Mouse (Mus musculus) thymus, adult 2 months (tissue): ENCODE measurements around the gene Lrrc8a. TPM values are rescaled to one million over a fixed set of nuclear protein-coding genes. Genes with fewer than 3 reads are reported as not detected.

Experiments
- DNase-seq: peaks from one replicate; pipeline ENCODE4 v3.0.0; 2021
- H3K27ac ChIP-seq: fragments of 200-500 bp; 2 replicates; pipeline ENCODE4 v1.5.1; 2012; ENCODE audit warnings: low read length, control low read depth; ENCODE audit not compliant: control insufficient read depth, insufficient read depth
- H3K27me3 ChIP-seq: fragments of 200-500 bp; 2 replicates; pipeline ENCODE4 v1.6.1; 2012; ENCODE audit warnings: mild to moderate bottlenecking, low read length, moderate library complexity, mixed read lengths; ENCODE audit not compliant: control insufficient read depth, insufficient read depth
- H3K36me3 ChIP-seq: fragments of 200-500 bp; 2 replicates; pipeline ENCODE4 v1.6.1; 2012; ENCODE audit warnings: mild to moderate bottlenecking, low read length, moderate library complexity; ENCODE audit not compliant: control insufficient read depth, insufficient read depth
- H3K4me1 ChIP-seq: fragments of 200-500 bp; replicated peaks from 2 replicates; pipeline ENCODE4 v1.6.1; 2012; ENCODE audit warnings: low read length; ENCODE audit not compliant: control insufficient read depth, insufficient read depth
- H3K4me3 ChIP-seq: fragments of 200-500 bp; 2 replicates; pipeline ENCODE4 v1.5.1; 2012; ENCODE audit warnings: mild to moderate bottlenecking, low read length, control low read depth, moderate library complexity; ENCODE audit not compliant: control insufficient read depth, insufficient read depth
- CTCF ChIP-seq: fragments of 200-500 bp; IDR thresholded peaks from 2 replicates; pipeline ENCODE4 v1.5.1; 2012; ENCODE audit warnings: mild to moderate bottlenecking, control low read depth, low read length, moderate library complexity, borderline replicate concordance; ENCODE audit not compliant: control insufficient read depth, poor library complexity, insufficient read depth; ENCODE audit errors: extremely low read depth
- POLR2A ChIP-seq: fragments of 200-500 bp; IDR thresholded peaks from 2 replicates; pipeline ENCODE4 v1.6.1; 2012; ENCODE audit warnings: mild to moderate bottlenecking, low read length, control low read depth, moderate library complexity; ENCODE audit not compliant: control insufficient read depth, poor library complexity, insufficient read depth; ENCODE audit errors: extremely low read depth
- WGBS: fragments of 180-500 bp; shearing (Covaris S2); methylation state at CpG from one replicate; pipeline ENCODE4 v1.1.7; 2018; 5-methylcytosine and 5-hydroxymethylcytosine counted together
- polyA plus RNA-seq: library from polyadenylated mRNA; depleted of rRNA; stranded (reverse); fragments of >200 nt; gene quantifications from 2 replicates; pipeline ENCODE4 v1.2.3, GENCODE M21; 2012

Gene Lrrc8a
- polyA plus RNA-seq, 1 experiment, result 27.3 TPM

DNA sequence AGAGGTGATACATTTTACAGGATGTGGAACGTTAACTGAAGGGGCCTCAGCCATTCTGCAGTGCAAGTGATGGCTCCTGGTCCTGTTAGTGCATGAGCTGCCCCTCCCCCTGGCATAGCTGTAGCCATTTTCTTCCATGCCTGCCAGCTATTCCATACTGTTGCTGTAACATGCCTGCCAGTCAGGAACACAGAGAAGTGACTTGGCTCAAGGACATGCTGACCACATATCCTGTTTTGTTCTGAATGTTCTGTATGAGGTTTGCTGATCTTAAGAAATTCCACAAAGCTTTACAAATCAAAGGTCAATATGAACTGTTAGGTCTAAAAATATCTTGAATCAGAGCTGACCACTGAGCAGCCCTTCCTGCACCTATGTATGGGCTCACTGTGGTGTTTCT is 24.6 kb upstream of the Lrrc8a start:
- Histone ChIP-seq H3K27ac (no peak overlapping the region), H3K4me1 (no peaks in the 10 kb centered on the region), H3K27me3 (no peaks in the 10 kb centered on the region), H3K36me3 (no peaks in the 10 kb centered on the region), H3K4me3 (no peak overlapping the region)
- no peak for DNase-seq
- WGBS, result 81% methylated on average over 1 of the region's 1 CpGs
- TF ChIP-seq CTCF (no peak), POLR2A (no peak)

DNA sequence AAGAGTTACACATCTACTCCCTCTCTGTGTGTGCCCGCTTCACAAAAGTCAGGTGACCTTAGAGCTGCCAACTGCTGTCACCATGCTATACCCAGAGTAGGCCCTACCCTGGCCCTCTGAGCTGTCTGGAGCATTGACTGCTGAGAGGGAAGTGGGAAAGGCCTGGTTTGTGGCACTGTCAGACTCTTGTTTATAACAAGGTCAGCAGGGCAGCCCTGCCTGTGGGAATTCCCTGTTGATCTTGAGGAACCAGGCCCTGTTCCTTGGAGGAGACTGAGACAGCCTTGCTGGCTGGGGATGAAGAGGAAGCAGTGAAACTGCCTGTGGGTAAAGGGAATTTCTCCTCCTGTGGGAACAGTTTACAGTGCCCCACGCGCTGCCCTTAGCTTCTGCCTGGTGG is 22.8 kb upstream of the Lrrc8a start:
- 94% methylated on average over 3 of the region's 3 CpGs for WGBS
- Histone ChIP-seq H3K36me3 (no peaks in the 10 kb centered on the region), H3K27ac (no peak overlapping the region), H3K27me3 (no peaks in the 10 kb centered on the region), H3K4me1 (no peaks in the 10 kb centered on the region), H3K4me3 (no peak overlapping the region)
- no peak for TF ChIP-seq POLR2A
- TF ChIP-seq CTCF, result no peak
- no peak for DNase-seq

DNA sequence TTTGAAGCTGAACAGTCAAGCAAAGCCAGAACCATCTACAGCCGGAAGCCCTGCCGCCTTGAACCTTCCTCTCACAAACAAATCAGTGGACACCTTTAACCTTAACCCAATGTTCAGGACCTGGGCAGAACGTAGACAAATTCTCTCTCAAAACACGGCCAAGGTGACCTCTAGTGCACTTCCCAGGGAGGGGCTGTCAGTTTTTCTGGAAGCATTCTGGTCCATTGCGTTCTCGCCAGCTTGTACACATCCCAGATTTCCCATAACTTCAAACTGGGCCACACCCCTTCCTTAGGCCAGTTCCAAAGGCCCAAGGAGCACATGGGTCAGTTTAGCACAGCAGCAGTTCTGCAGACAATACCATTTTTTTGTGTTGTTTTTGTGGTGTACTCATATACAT is 22.0 kb upstream of the Lrrc8a start:
- DNase-seq, result no peak
- 96% methylated on average over 6 of the region's 6 CpGs for WGBS
- no peaks in the 10 kb centered on the region for H3K36me3 ChIP-seq
- H3K4me3 ChIP-seq, result no peak overlapping the region
- no peak overlapping the region for H3K27ac ChIP-seq
- no peak for TF ChIP-seq POLR2A
- no peak for TF ChIP-seq CTCF
- no peaks in the 10 kb centered on the region for H3K4me1 ChIP-seq
- H3K27me3 ChIP-seq, result no peaks in the 10 kb centered on the region

DNA sequence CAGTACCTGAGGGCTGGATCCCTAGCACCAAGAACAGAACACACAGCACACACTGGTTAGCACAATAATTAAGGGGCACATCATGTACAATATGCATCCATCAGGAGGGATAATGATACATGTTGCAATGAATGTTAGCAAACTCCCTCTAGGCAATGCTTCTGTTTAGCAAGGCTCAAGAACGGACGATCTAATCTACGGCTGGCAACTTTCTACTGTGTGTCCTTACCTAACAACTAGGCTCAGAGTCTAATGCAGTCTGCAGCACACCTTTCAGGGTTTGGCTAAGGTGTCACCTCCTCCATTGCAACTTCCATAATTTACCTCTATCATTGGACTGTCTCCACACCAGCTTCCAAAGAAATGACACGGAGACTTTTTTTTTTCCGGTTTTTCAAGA is 21.2 kb upstream of the Lrrc8a start:
- no peak for DNase-seq
- 97% methylated on average over 5 of the region's 5 CpGs for WGBS
- Histone ChIP-seq H3K4me3 (no peak overlapping the region), H3K4me1 (no peaks in the 10 kb centered on the region), H3K27me3 (no peaks in the 10 kb centered on the region), H3K36me3 (no peaks in the 10 kb centered on the region), H3K27ac (no peak overlapping the region)
- TF ChIP-seq CTCF (no peak), POLR2A (no peak)

DNA sequence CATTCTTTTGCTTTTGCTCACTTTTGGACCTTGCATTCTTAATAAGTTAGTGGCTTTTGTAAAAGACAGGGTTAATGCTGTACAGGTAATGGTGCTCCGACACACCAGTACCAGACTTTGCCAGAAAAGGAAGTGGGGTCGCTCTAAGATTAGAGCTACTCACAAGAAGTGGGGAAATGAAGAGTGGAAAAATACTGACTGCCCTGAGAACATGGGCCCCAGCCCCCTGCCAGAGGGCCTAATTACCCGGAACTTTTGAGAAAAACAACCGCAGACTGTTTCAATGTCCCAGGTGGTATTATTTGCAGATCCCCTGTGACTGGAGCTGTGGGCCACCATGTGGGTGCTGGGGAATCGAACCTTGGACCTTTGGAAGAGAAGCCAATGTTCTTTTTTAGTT is 1.9 kb upstream of the Lrrc8a start:
- TF ChIP-seq POLR2A, result no peak
- TF ChIP-seq CTCF, result no peak
- DNase-seq, result no peak

DNA sequence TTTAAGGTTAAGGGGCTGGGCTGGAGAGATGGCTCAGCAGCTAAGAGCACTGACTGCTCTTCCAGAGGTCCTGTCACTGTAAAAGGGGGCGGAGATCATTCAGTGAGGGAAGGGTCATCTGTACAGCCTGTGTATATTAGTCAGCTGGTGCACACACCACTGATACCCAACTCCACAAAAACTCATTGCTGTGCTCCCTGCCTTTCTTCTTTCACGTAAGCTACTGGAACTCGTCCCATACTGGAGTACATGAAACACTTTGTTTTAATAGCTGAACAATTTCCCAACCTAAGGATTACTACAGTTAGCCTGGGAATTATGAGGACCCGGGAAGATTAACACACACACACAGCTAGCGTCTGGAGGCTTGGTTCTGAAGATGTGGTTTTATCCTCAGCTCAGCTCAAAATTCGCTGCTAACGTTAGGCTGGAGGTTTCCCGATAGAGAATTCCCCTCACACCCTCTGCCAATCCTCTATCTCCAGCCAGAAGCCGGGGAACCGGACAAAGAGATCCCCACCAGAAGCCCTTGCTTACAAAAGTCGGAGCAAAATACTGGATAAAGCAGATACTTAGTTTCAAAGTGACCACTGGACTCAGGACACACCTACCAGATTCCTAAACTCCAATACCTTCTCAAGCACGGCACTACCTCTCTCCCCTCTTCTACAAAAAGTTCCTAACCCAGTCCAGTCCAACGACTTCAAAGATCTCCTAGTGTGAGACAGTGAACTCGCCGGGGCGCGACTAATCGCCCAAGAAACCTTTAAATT is 903 bp upstream of the Lrrc8a start:
- Histone ChIP-seq H3K27me3 (no peaks in the 10 kb centered on the region), H3K36me3 (peaks cover 10% of the 10 kb centered on the region), H3K27ac (peak overlapping the region; percentile 42), H3K4me3 (peak overlapping the region; percentile 77), H3K4me1 (peaks cover 32% of the 10 kb centered on the region)
- TF ChIP-seq CTCF, result no peak
- no peak for TF ChIP-seq POLR2A
- 9% methylated on average over 18 of the region's 18 CpGs for WGBS
- DNase-seq, result no peak

More for the DNA sequence above, 1.9 kb upstream of the Lrrc8a start:
- Histone ChIP-seq H3K36me3 (peaks cover 1% of the 10 kb centered on the region), H3K27me3 (no peaks in the 10 kb centered on the region), H3K4me3 (no peak overlapping the region), H3K4me1 (peaks cover 25% of the 10 kb centered on the region), H3K27ac (no peak overlapping the region)
- WGBS, result 17% methylated on average over 5 of the region's 5 CpGs

DNA sequence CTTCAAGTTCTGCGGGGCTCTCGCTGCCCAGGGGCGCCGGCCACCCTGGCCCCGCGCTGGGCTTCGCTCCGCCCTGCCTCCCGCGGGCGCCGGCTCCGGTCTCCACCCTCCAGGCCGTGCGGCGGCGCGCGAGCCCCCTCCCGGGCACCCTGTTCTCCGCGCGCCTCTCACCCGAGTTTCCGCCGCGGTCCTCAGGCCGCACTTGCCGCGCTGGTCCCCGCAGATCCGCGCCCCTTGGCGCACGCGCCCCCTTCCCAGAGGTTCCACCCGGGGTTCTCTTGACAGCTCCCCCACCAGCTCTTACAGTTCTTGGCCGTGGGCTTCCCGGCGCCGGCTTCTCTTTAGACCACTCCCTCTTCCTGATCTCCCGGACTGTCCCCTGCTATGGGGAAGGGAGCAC is 366 bp downstream of the Lrrc8a start:
- peak; percentile 71 for DNase-seq
- Histone ChIP-seq H3K4me1 (peaks cover 35% of the 10 kb centered on the region), H3K27ac (peak overlapping the region; percentile 45; the same call in 1 of the 2 replicates), H3K4me3 (peak overlapping the region; percentile 77), H3K36me3 (peaks cover 10% of the 10 kb centered on the region), H3K27me3 (no peaks in the 10 kb centered on the region)
- under 1% methylated on average over 42 of the region's 42 CpGs for WGBS
- TF ChIP-seq POLR2A (no peak), CTCF (no peak)

DNA sequence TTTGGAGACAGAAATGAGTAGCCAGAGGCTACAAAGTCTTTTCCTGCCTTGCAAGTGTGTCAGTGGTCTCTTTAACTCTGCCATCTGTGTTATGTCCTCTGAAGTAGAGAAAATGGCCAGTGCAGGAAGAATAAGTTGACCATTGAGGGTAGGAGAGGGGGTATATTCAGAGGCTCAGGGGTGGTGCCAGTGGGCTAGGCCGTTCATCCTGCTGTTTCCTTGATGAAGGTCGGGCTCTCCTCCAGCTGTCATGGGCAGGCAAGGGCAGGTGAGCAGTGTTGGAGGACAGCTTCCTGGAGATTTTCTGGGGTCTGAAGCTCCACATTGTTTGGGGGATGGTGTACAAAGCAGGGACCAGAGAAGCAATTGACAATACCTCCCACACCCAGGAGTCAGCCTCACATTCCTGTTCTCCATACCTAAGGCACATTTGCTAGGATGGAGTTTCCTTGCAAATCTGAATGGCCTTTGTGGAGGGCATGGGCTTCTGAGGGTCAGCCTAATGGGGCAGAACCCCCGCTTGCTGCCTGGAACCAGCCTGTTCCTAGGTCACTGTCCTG is 1.5 kb downstream of the Lrrc8a start:
- DNase-seq, result no peak
- H3K4me3 ChIP-seq, result no peak overlapping the region
- no peaks in the 10 kb centered on the region for H3K27me3 ChIP-seq
- no peak overlapping the region for H3K27ac ChIP-seq
- TF ChIP-seq POLR2A (no peak), CTCF (no peak)
- peaks cover 16% of the 10 kb centered on the region for H3K36me3 ChIP-seq
- 77% methylated on average over 3 of the region's 3 CpGs for WGBS
- H3K4me1 ChIP-seq, result peaks cover 39% of the 10 kb centered on the region
